Mouse (Mus musculus): ENCODE results near the gene Rpgrip1l. TPM values are rescaled to one million over a fixed set of nuclear protein-coding genes. Genes with fewer than 3 reads are reported as not detected.

The Rpgrip1l gene
- polyA plus RNA-seq, 1 experiment = 8.7 TPM

DNA sequence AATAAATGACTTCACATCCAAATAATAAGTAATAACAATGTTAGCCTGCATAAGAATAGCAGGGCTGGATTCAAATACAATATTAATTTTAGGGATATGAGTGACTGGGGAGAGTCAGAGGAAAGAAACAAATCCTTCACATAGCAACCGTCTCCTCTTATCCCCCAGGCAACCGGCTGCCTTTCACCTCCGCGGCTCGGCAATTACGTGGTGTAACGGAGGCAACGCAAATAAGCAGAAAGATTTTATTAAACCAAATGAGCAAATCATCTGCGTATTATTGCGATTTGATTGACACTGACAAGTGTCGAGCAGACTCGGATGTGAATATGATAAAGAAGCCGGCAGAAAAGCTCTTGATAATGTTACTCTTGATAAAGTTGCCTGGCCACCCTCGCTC lies 142.1 kb downstream of the Rpgrip1l start:
- Histone ChIP-seq H3K4me3 (ENCODE audit: insufficient read depth, low read length) (no peak overlapping the region), H3K4me1 (ENCODE audit: control insufficient read depth, insufficient read depth, low read length) (no peaks in the 10 kb centered on the region), H3K27ac (ENCODE audit: insufficient read depth, low read length) (no peak overlapping the region)
- TF ChIP-seq CTCF (IDR thresholded peaks at IDR 0.05; ENCODE audit: borderline replicate concordance, insufficient read depth, low read length) (no peak), POLR2A (IDR thresholded peaks at IDR 0.05; ENCODE audit: low read depth, low read length) (no peak)

DNA sequence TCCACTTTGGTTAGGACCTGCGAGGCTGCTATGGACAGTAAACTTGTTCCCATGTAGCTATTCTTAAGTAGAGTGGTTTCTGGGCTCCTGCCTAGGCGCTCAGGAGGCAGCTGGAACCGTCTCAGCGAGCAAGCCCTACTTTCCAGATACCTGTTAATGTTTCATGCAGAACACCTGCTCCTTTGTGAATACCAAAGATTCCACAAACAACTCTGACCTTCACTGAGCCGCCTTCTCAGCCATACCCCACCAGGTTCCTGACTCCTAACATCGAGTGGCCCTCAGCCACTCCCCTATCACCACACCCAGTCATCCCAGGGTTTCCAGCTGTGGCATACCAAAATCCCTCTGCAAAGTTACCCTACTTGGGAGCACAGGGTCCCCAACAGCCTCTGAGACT lies 142.9 kb downstream of the Rpgrip1l start:
- H3K4me1 ChIP-seq (ENCODE audit: control insufficient read depth, insufficient read depth, low read length) = no peaks in the 10 kb centered on the region
- TF ChIP-seq CTCF (IDR thresholded peaks at IDR 0.05; ENCODE audit: borderline replicate concordance, insufficient read depth, low read length) (no peak), POLR2A (IDR thresholded peaks at IDR 0.05; ENCODE audit: low read depth, low read length) (no peak)
- no peak overlapping the region for H3K4me3 ChIP-seq (ENCODE audit: insufficient read depth, low read length)
- H3K27ac ChIP-seq (ENCODE audit: insufficient read depth, low read length) = no peak overlapping the region

Other genes starting within 250 kb of the Rpgrip1l start
- 23.2 and 24.7 TPM in 2 replicates for gene Rbl2, start 243.2 kb downstream of the Rpgrip1l start, polyA plus RNA-seq (2011; ENCODE audit: insufficient read length, low read depth, missing spikeins)
- gene Aktip, start 113.3 kb downstream of the Rpgrip1l start, polyA plus RNA-seq (2011; ENCODE audit: insufficient read length, low read depth, missing spikeins) = 37.2 and 46.3 TPM in 2 replicates
- 59.2 and 71.5 TPM in 2 replicates for gene Fto, start 263 bp upstream of the Rpgrip1l start, polyA plus RNA-seq (2011; ENCODE audit: insufficient read length, low read depth, missing spikeins)

Data from embryonic fibroblast, embryonic 13.5 days (primary cell).